ENCODE assay signal across 8 mouse cellular contexts in genomic region chr2:119593765-119594112, GRCm38 (mm10). TPM values are rescaled to one million over a fixed set of nuclear protein-coding genes. Genes with fewer than 3 reads are reported as not detected.
A peak's percentile ranks its signal among the peaks of the same experiment; 100 is the strongest.
DNase-seq lines count a peak whose midpoint lies in the region; ATAC-seq lines count a peak whose summit lies in the region.

No protein-coding gene starts in this region.

- no peaks in the 10 kb centered on the region for H3K27me3 ChIP-seq in heart, embryonic 10.5 days (ENCODE audit: insufficient read depth, poor library complexity, severe bottlenecking)
- H3K27me3 ChIP-seq in hindbrain, embryonic 16.5 days (replicated peaks; ENCODE audit: control insufficient read depth, insufficient read depth, low read length) = no peaks in the 10 kb centered on the region
- no peaks in the 10 kb centered on the region for H3K27me3 ChIP-seq in midbrain, embryonic 12.5 days

- H3K9me3 ChIP-seq in heart, embryonic 10.5 days = no peaks in the 10 kb centered on the region
- H3K9me3 ChIP-seq in hindbrain, embryonic 16.5 days (ENCODE audit: control insufficient read depth, low read length) = no peaks in the 10 kb centered on the region
- H3K9me3 ChIP-seq in midbrain, embryonic 12.5 days = no peaks in the 10 kb centered on the region

- H3K27ac ChIP-seq in heart, embryonic 10.5 days = peak overlapping the region; percentile 99
- peak overlapping the region; percentile 16 for H3K27ac ChIP-seq in hindbrain, embryonic 16.5 days (ENCODE audit: low read depth, low read length)
- H3K27ac ChIP-seq in midbrain, embryonic 12.5 days (replicated peaks) = peak overlapping the region; percentile 84

- no peak for ATAC-seq in hindbrain, embryonic 16.5 days
- peak; percentile 35 for ATAC-seq in midbrain, embryonic 12.5 days (ENCODE audit: low FRiP score, low read depth)

- H3K4me2 ChIP-seq in hindbrain, embryonic 16.5 days (ENCODE audit: low read length) = peak overlapping the region; percentile 45
- H3K4me2 ChIP-seq in midbrain, embryonic 12.5 days (replicated peaks) = peak overlapping the region; percentile 70

- intact Hi-C loops in heart, postnatal 36 days (cut with DNase I) = loop anchor here (5.0 kb wide), 1 partner anchor 116 kb away; the partner anchor contains the start of gene Ino80

- H3K4me3 ChIP-seq in heart, embryonic 10.5 days = peak overlapping the region; percentile 97
- peak overlapping the region; percentile 90 for H3K4me3 ChIP-seq in hindbrain, embryonic 16.5 days (ENCODE audit: low read length)
- peak overlapping the region; percentile 95 for H3K4me3 ChIP-seq in midbrain, embryonic 12.5 days

- H3K36me3 ChIP-seq in heart, embryonic 10.5 days = peaks cover 34% of the 10 kb centered on the region
- H3K36me3 ChIP-seq in hindbrain, embryonic 16.5 days (ENCODE audit: control insufficient read depth, insufficient read depth, low read length) = peaks cover 14% of the 10 kb centered on the region
- peaks cover 30% of the 10 kb centered on the region for H3K36me3 ChIP-seq in midbrain, embryonic 12.5 days

- 7% methylated on average over 7 of the region's 7 CpGs for WGBS in heart, embryonic 10.5 days
- WGBS in hindbrain, embryonic 16.5 days = 10% methylated on average over 7 of the region's 7 CpGs
- 11% methylated on average over 7 of the region's 7 CpGs for whole genome bisulfite sequencing in midbrain, embryonic 12.5 days

- no peak for DNase-seq in heart, embryonic 10.5 days (ENCODE audit: low spot score)
- DNase-seq in heart, postnatal 36 days = no peak
- peak; percentile 16 for DNase-seq in brain, adult 2 months (ENCODE audit: low read depth, low spot score)
- no peak for DNase-seq in layer of hippocampus, adult 9-10 months (ENCODE audit: low spot score)
- DNase-seq in gastrocnemius, adult 8-10 months (ENCODE audit: low spot score in 2 of 2) = no peak
- no peak for DNase-seq in B cell, adult 2 months

- H3K4me1 ChIP-seq in heart, embryonic 10.5 days = peaks cover 18% of the 10 kb centered on the region
- peaks cover 12% of the 10 kb centered on the region for H3K4me1 ChIP-seq in hindbrain, embryonic 16.5 days (ENCODE audit: control insufficient read depth, insufficient read depth, low read depth, low read length)
- peaks cover 15% of the 10 kb centered on the region for H3K4me1 ChIP-seq in midbrain, embryonic 12.5 days

- H3K9ac ChIP-seq in hindbrain, embryonic 16.5 days (ENCODE audit: low read depth, low read length) = no peak overlapping the region
- H3K9ac ChIP-seq in midbrain, embryonic 12.5 days (replicated peaks) = peak overlapping the region; percentile 24; the same call in 1 of the 2 replicates

RNA-seq across cellular contexts. Expression of gene Nusap1, which starts 24.4 kb away (rescaled TPM):
- polyA plus RNA-seq in heart, embryonic 10.5 days (2016; fragmentation: Nextera tagmentation; extraction: Ambion mirVana) = 52.0 and 56.7 TPM in 2 replicates
- 1 to 10 TPM; 1.7 TPM for total RNA-seq in heart, postnatal 36 days (2021)
- polyA plus RNA-seq in hindbrain, embryonic 16.5 days (2015; fragmentation: Nextera tagmentation; extraction: Ambion mirVana) = 13.0 and 16.1 TPM in 2 replicates
- 86.3 and 90.9 TPM in 2 replicates for polyA plus RNA-seq in midbrain, embryonic 12.5 days (2016; fragmentation: Nextera tagmentation; extraction: Ambion mirVana)
- total RNA-seq in gastrocnemius, adult 8-10 months (2022) = under 1 TPM in 2 of 4 experiments, not detected in 2; 0.10 to 0.38 TPM

RNA-seq across cellular contexts. Expression of gene Oip5, which starts 24.5 kb away (rescaled TPM):
- 30.1 and 30.8 TPM in 2 replicates for polyA plus RNA-seq in heart, embryonic 10.5 days (2016; fragmentation: Nextera tagmentation; extraction: Ambion mirVana)
- total RNA-seq in heart, postnatal 36 days (2021) = under 1 TPM; 0.24 to 0.56 TPM
- 5.4 and 6.1 TPM in 2 replicates for polyA plus RNA-seq in hindbrain, embryonic 16.5 days (2015; fragmentation: Nextera tagmentation; extraction: Ambion mirVana)
- polyA plus RNA-seq in midbrain, embryonic 12.5 days (2016; fragmentation: Nextera tagmentation; extraction: Ambion mirVana) = 28.2 and 29.1 TPM in 2 replicates
- total RNA-seq in gastrocnemius, adult 8-10 months (2022) = under 1 TPM in 1 of 4 experiments, not detected in 3; 0.27 TPM

RNA-seq across cellular contexts. Expression of gene Chp1, which starts 46.2 kb away (rescaled TPM):
- polyA plus RNA-seq in heart, embryonic 10.5 days (2016; fragmentation: Nextera tagmentation; extraction: Ambion mirVana) = 42.4 and 47.4 TPM in 2 replicates
- 10 to 100 TPM; 92.1 to 94.7 TPM for total RNA-seq in heart, postnatal 36 days (2021)
- polyA plus RNA-seq in hindbrain, embryonic 16.5 days (2015; fragmentation: Nextera tagmentation; extraction: Ambion mirVana) = 57.1 and 61.6 TPM in 2 replicates
- 58.0 and 61.7 TPM in 2 replicates for polyA plus RNA-seq in midbrain, embryonic 12.5 days (2016; fragmentation: Nextera tagmentation; extraction: Ambion mirVana)
- 10 to 100 TPM; 72.7 to 85.9 (median 82.5) TPM for total RNA-seq in gastrocnemius, adult 8-10 months (2022)

RNA-seq across cellular contexts. Expression of gene Exd1, which starts 46.3 kb away (rescaled TPM):
- 0.31 and 0.34 TPM in 2 replicates for polyA plus RNA-seq in heart, embryonic 10.5 days (2016; fragmentation: Nextera tagmentation; extraction: Ambion mirVana)
- under 1 TPM; 0.06 to 0.11 TPM for total RNA-seq in heart, postnatal 36 days (2021)
- 1.1 and 1.5 TPM in 2 replicates for polyA plus RNA-seq in hindbrain, embryonic 16.5 days (2015; fragmentation: Nextera tagmentation; extraction: Ambion mirVana)
- polyA plus RNA-seq in midbrain, embryonic 12.5 days (2016; fragmentation: Nextera tagmentation; extraction: Ambion mirVana) = 0.52 and 0.54 TPM in 2 replicates
- 1 to 10 TPM in 3 of 4 experiments, under 1 TPM in 1; 0.85 to 2.0 (median 1.2) TPM for total RNA-seq in gastrocnemius, adult 8-10 months (2022)

Comparison
In these comparisons a context has a peak if more than half of its experiments do, and no peak if none do; other contexts are left out.
1. H3K27ac ChIP-seq: peak in every context shown above with its lines; median percentile 99 in heart, embryonic 10.5 days; 84 in midbrain, embryonic 12.5 days; 16 in hindbrain, embryonic 16.5 days.